Comparison of ENCODE assay signal across 17 mouse cellular contexts in genomic region chr1:90657292-90658050, GRCm38 (mm10). TPM values are rescaled to one million over a fixed set of nuclear protein-coding genes. Genes with fewer than 3 reads are reported as not detected.
DNase-seq lines count a peak whose midpoint lies in the region; ATAC-seq lines count a peak whose summit lies in the region.
"Had no signal": no experiment of that assay in that cellular context is flagged by ENCODE, and none has a peak within 500 bp of the region (broad histone marks: within the 10 kb centered on the region; RNA-seq: fewer than 3 reads in every experiment).

No protein-coding gene starts in this region.

- H3K4me2 ChIP-seq in heart, embryonic 15.5 days, result no peak overlapping the region
- H3K4me2 ChIP-seq in heart, embryonic 12.5 days, result no peak overlapping the region
- H3K4me2 ChIP-seq in limb, embryonic 15.5 days, result no peak overlapping the region
- H3K4me2 ChIP-seq: embryonic facial prominence, embryonic 13.5 days; hindbrain, embryonic 15.5 days; kidney, embryonic 15.5 days; limb, embryonic 12.5 days; liver, embryonic 13.5 days had no signal

- intact Hi-C loops in left cerebral cortex, postnatal 4 days (cut with DNase I), result no loop called here

- no peaks in the 10 kb centered on the region for H3K4me1 ChIP-seq in heart, embryonic 15.5 days (replicated peaks)
- 0 out of 2 replicates have a peak, but pooled peaks cover 9% of the 10 kb centered on the region for H3K4me1 ChIP-seq in heart, embryonic 12.5 days (replicated peaks)
- H3K4me1 ChIP-seq in limb, embryonic 15.5 days, result peaks cover 37% of the 10 kb centered on the region
- H3K4me1 ChIP-seq in limb, embryonic 10.5 days, result peaks cover 16% of the 10 kb centered on the region; the same call in 1 of the 2 replicates
- H3K4me1 ChIP-seq: hindbrain, embryonic 15.5 days; kidney, embryonic 15.5 days; liver, embryonic 13.5 days had no signal

- peak overlapping the region; percentile 27; the same call in 1 of the 2 replicates for H3K27ac ChIP-seq in heart, embryonic 15.5 days
- H3K27ac ChIP-seq in heart, embryonic 12.5 days (ENCODE audit: poor library complexity, severe bottlenecking), result no peak overlapping the region
- H3K27ac ChIP-seq in limb, embryonic 15.5 days, result peak overlapping the region; percentile 39
- no peak overlapping the region for H3K27ac ChIP-seq in limb, embryonic 10.5 days
- H3K27ac ChIP-seq: embryonic facial prominence, embryonic 13.5 days; hindbrain, embryonic 15.5 days; limb, embryonic 12.5 days; liver, embryonic 13.5 days had no signal

- H3K27me3 ChIP-seq in heart, embryonic 15.5 days, result no peaks in the 10 kb centered on the region
- no peaks in the 10 kb centered on the region for H3K27me3 ChIP-seq in heart, embryonic 12.5 days (replicated peaks)
- no peaks in the 10 kb centered on the region for H3K27me3 ChIP-seq in limb, embryonic 15.5 days
- no peaks in the 10 kb centered on the region for H3K27me3 ChIP-seq in limb, embryonic 10.5 days (ENCODE audit: low read depth, poor library complexity, severe bottlenecking)
- H3K27me3 ChIP-seq: embryonic facial prominence, embryonic 13.5 days; hindbrain, embryonic 15.5 days; kidney, embryonic 15.5 days; limb, embryonic 12.5 days; liver, embryonic 13.5 days had no signal

- DNase-seq in limb, embryonic 10.5 days (ENCODE audit: low spot score), result no peak
- peak; percentile 30 for DNase-seq in brain, adult 2 months (ENCODE audit: low read depth, low spot score)
- DNase-seq in layer of hippocampus, adult 9-10 months (ENCODE audit: low spot score), result peak; percentile 26
- no peak for DNase-seq in left cerebral cortex, postnatal 4 days
- DNase-seq in thymus, postnatal 0 days (ENCODE audit: low spot score), result no peak
- DNase-seq: forebrain, postnatal 0 days; liver, embryonic 13.5 days; lung, postnatal 36 days; thymus, postnatal 4 days had no signal

- H3K36me3 ChIP-seq in heart, embryonic 15.5 days, result no peaks in the 10 kb centered on the region
- H3K36me3 ChIP-seq in heart, embryonic 12.5 days, result no peaks in the 10 kb centered on the region
- no peaks in the 10 kb centered on the region for H3K36me3 ChIP-seq in limb, embryonic 15.5 days
- H3K36me3 ChIP-seq in limb, embryonic 10.5 days, result no peaks in the 10 kb centered on the region
- H3K36me3 ChIP-seq: embryonic facial prominence, embryonic 13.5 days; hindbrain, embryonic 15.5 days; kidney, embryonic 15.5 days; limb, embryonic 12.5 days; liver, embryonic 13.5 days had no signal

- no peaks in the 10 kb centered on the region for H3K9me3 ChIP-seq in heart, embryonic 15.5 days (replicated peaks)
- H3K9me3 ChIP-seq in heart, embryonic 12.5 days (replicated peaks), result no peaks in the 10 kb centered on the region
- H3K9me3 ChIP-seq in limb, embryonic 15.5 days, result no peaks in the 10 kb centered on the region
- no peaks in the 10 kb centered on the region for H3K9me3 ChIP-seq in limb, embryonic 10.5 days (replicated peaks)
- H3K9me3 ChIP-seq: embryonic facial prominence, embryonic 13.5 days; hindbrain, embryonic 15.5 days; kidney, embryonic 15.5 days; limb, embryonic 12.5 days; liver, embryonic 13.5 days had no signal

- H3K9ac ChIP-seq in heart, embryonic 15.5 days, result no peak overlapping the region
- H3K9ac ChIP-seq in heart, embryonic 12.5 days, result no peak overlapping the region
- no peak overlapping the region for H3K9ac ChIP-seq in limb, embryonic 15.5 days
- H3K9ac ChIP-seq: embryonic facial prominence, embryonic 13.5 days; forebrain, postnatal 0 days; hindbrain, embryonic 15.5 days; kidney, embryonic 15.5 days; limb, embryonic 12.5 days; liver, embryonic 13.5 days had no signal

- H3K4me3 ChIP-seq in heart, embryonic 15.5 days, result no peak overlapping the region
- no peak overlapping the region for H3K4me3 ChIP-seq in heart, embryonic 12.5 days
- no peak overlapping the region for H3K4me3 ChIP-seq in limb, embryonic 15.5 days
- H3K4me3 ChIP-seq in limb, embryonic 10.5 days, result no peak overlapping the region
- H3K4me3 ChIP-seq: embryonic facial prominence, embryonic 13.5 days; hindbrain, embryonic 15.5 days; kidney, embryonic 15.5 days; limb, embryonic 12.5 days; liver, embryonic 13.5 days had no signal

- WGBS in heart, embryonic 15.5 days, result 75% methylated on average over 10 of the region's 10 CpGs
- 77% methylated on average over 10 of the region's 10 CpGs for WGBS in heart, embryonic 12.5 days
- WGBS in limb, embryonic 15.5 days, result 73% methylated on average over 10 of the region's 10 CpGs
- 84% methylated on average over 10 of the region's 10 CpGs for whole genome bisulfite sequencing in limb, embryonic 10.5 days

- ATAC-seq in heart, embryonic 15.5 days (replicated peaks; ENCODE audit: insufficient number of reproducible peaks, insufficient read depth, low FRiP score, low read depth), result no peak
- no peak for ATAC-seq in heart, embryonic 12.5 days (ENCODE audit: insufficient number of reproducible peaks, low FRiP score)
- ATAC-seq in limb, embryonic 15.5 days (ENCODE audit: insufficient number of reproducible peaks, low FRiP score, low TSS enrichment, low read depth), result no peak
- ATAC-seq: forebrain, postnatal 0 days; intestine, postnatal 0 days had no signal

RNA-seq across cellular contexts. Expression of gene Cops8, which starts 54.7 kb away (rescaled TPM):
- polyA plus RNA-seq in heart, embryonic 15.5 days (2015; fragmentation: Nextera tagmentation; extraction: Ambion mirVana), result 104 and 117 TPM in 2 replicates
- 131 and 136 TPM in 2 replicates for polyA plus RNA-seq in heart, embryonic 12.5 days (2016; fragmentation: Nextera tagmentation; extraction: Ambion mirVana)
- polyA plus RNA-seq in limb, embryonic 15.5 days (2015; fragmentation: Nextera tagmentation; extraction: Ambion mirVana), result 156 and 160 TPM in 2 replicates
- polyA plus RNA-seq in limb, embryonic 10.5 days (2016; fragmentation: Nextera tagmentation; extraction: Ambion mirVana), result 206 and 213 TPM in 2 replicates
- total RNA-seq in left cerebral cortex, postnatal 4 days (2021), result 100 to 1,000 TPM; 100 to 117 TPM
- 96.4 and 106 TPM in 2 replicates for polyA plus RNA-seq in thymus, postnatal 0 days (2015; fragmentation: Nextera tagmentation; extraction: Ambion mirVana)

Comparison
In these comparisons a context has a peak if more than half of its experiments do, and no peak if none do; other contexts are left out.
1. H3K27ac ChIP-seq: peak in heart, embryonic 15.5 days (single experiment) and limb, embryonic 15.5 days (single experiment); none in heart, embryonic 12.5 days (single experiment) and limb, embryonic 10.5 days (single experiment).
2. DNase-seq: peak in brain, adult 2 months (single experiment) and layer of hippocampus, adult 9-10 months (single experiment); none in limb, embryonic 10.5 days (single experiment), left cerebral cortex, postnatal 4 days (single experiment) and thymus, postnatal 0 days (single experiment).